ENCODE assay signal across 8 mouse cellular contexts in the genomic region with DNA sequence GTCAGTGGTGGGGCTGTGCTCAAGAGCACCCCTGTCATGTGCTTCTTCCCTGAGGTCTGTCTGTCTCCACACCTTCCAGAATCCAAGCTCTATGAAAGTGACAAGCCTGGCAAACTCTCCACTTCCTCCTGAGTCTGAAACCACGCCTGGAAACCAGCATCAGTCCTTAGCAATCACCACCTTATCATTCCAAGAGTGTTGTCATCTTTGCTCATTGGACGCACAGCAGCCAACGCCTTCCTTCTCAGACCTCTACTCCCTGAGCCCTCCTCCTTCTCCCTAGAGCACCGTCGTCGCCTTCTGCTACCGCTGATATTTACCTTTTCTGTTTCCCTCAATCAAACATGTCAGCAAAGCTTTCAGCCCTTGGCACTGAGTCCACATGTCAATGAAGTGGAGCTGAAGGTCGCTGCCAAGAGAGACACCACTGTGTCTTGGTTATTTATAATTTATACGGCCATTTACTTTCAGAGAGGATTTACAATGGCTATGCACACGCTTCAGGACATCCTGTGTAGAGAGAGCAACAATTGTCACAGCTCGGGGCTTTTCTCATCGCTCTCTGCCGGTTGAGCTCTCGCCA. TPM values are rescaled to one million over a fixed set of nuclear protein-coding genes. Genes with fewer than 3 reads are reported as not detected.
A peak's percentile ranks its signal among the peaks of the same experiment; 100 is the strongest.
DNase-seq lines count a peak whose midpoint lies in the region; ATAC-seq and TF ChIP-seq lines count a peak whose summit lies in the region.

No protein-coding gene starts in this region.

- peaks cover 0 to 6% of the 10 kb centered on the region in 2 experiments; a peak in 2 of 4 replicates for H3K36me3 ChIP-seq in MEL (ENCODE audit: control insufficient read depth in 1 of 2, insufficient read depth in 2 of 2, low read length in 2 of 2)
- H3K36me3 ChIP-seq in hindbrain, embryonic 16.5 days (ENCODE audit: control insufficient read depth, insufficient read depth, low read length) = no peaks in the 10 kb centered on the region

- H3K4me1 ChIP-seq in MEL (ENCODE audit: control insufficient read depth in 1 of 2, insufficient read depth in 2 of 2, low read length in 2 of 2) = peaks cover 5 to 9% of the 10 kb centered on the region in 2 experiments
- H3K4me1 ChIP-seq in cortical plate, adult 2 months (ENCODE audit: control insufficient read depth, insufficient read depth, low read length) = peaks cover 9% of the 10 kb centered on the region
- H3K4me1 ChIP-seq in hindbrain, embryonic 16.5 days (ENCODE audit: control insufficient read depth, insufficient read depth, low read depth, low read length) = peaks cover 25% of the 10 kb centered on the region

- peak overlapping the region; percentile 68 to 69 for H3K4me3 ChIP-seq in MEL (ENCODE audit: control insufficient read depth in 1 of 2, insufficient read depth in 1 of 2, low read depth in 2 of 2, low read length in 2 of 2)
- peak overlapping the region; percentile 73 for H3K4me3 ChIP-seq in cortical plate, adult 2 months (ENCODE audit: insufficient read depth, low read length)
- peak overlapping the region; percentile 93 for H3K4me3 ChIP-seq in hindbrain, embryonic 16.5 days (ENCODE audit: low read length)

- H3K27ac ChIP-seq in MEL (ENCODE audit: control insufficient read depth, low read depth, low read length) = peak overlapping the region; percentile 25; the same call in 1 of the 2 replicates
- H3K27ac ChIP-seq in cortical plate, adult 2 months (ENCODE audit: insufficient read depth, low read length) = no peak overlapping the region
- 0 out of 2 replicates have a peak overlapping the region, but pooled peaks have one; percentile 19 for H3K27ac ChIP-seq in hindbrain, embryonic 16.5 days (ENCODE audit: low read depth, low read length)

- TF ChIP-seq RAD21 in MEL (IDR thresholded peaks at IDR 0.05; ENCODE audit: low read depth, low read length) = no peak

- peak overlapping the region; percentile 70; the same call in 1 of the 2 replicates for H3K9ac ChIP-seq in MEL (ENCODE audit: control insufficient read depth, low read depth, low read length, poor library complexity, severe bottlenecking)
- peak overlapping the region; percentile 90 for H3K9ac ChIP-seq in hindbrain, embryonic 16.5 days (ENCODE audit: low read depth, low read length)

- TF ChIP-seq EP300 in MEL (IDR thresholded peaks at IDR 0.05; ENCODE audit: low read depth in 1 of 2, low read length in 2 of 2) = peak; percentile 33 to 42; a peak in 2 of 4 replicates

- H3K9me3 ChIP-seq in MEL (replicated peaks; ENCODE audit: insufficient read depth, low read length) = no peaks in the 10 kb centered on the region
- no peaks in the 10 kb centered on the region for H3K9me3 ChIP-seq in hindbrain, embryonic 16.5 days (ENCODE audit: control insufficient read depth, low read length)

- no peak for TF ChIP-seq CTCF in MEL (IDR thresholded peaks at IDR 0.05 in 2 of 3, conservative IDR thresholded peaks at IDR 0.05 in 1 of 3; ENCODE audit: control insufficient read depth in 1 of 3, insufficient read depth in 1 of 3, low read depth in 2 of 3, low read length in 3 of 3, poor library complexity in 1 of 3, severe bottlenecking in 1 of 3)
- TF ChIP-seq CTCF in cortical plate, adult 2 months (IDR thresholded peaks at IDR 0.05; ENCODE audit: extremely low read depth, insufficient read depth, low read length) = no peak

- peak overlapping the region; percentile 65 for H3K4me2 ChIP-seq in hindbrain, embryonic 16.5 days (ENCODE audit: low read length)

- DNase-seq in MEL (ENCODE audit: low read depth, low spot score) = peak; percentile 91
- DNase-seq in lung, postnatal 25 days (ENCODE audit: low spot score) = peak; percentile 32
- DNase-seq in left cerebral cortex, adult 11 months (ENCODE audit: low spot score) = no peak
- no peak for DNase-seq in right cerebral cortex, adult 18-20 months
- no peak for DNase-seq in adrenal gland, postnatal 14 days
- no peak for DNase-seq in frontal cortex, postnatal 25 days (ENCODE audit: low spot score in 2 of 2)

- no peaks in the 10 kb centered on the region; the same call in 1 of the 2 replicates for H3K79me2 ChIP-seq in MEL (ENCODE audit: control insufficient read depth, insufficient read depth, low read length, poor library complexity)

- ATAC-seq in hindbrain, embryonic 16.5 days = no peak

- 18% methylated on average over 14 of the region's 14 CpGs for WGBS in hindbrain, embryonic 16.5 days

- peak in 1 of 2 experiments; percentile 21; a peak in 1 of 4 replicates for TF ChIP-seq POLR2A in MEL (IDR thresholded peaks at IDR 0.05; ENCODE audit: control insufficient read depth in 1 of 2, insufficient read depth in 1 of 2, low read depth in 1 of 2, low read length in 2 of 2, poor library complexity in 1 of 2)
- peak; percentile 10; the same call in 1 of the 2 replicates for TF ChIP-seq POLR2A in cortical plate, adult 2 months (IDR thresholded peaks at IDR 0.05; ENCODE audit: extremely low read depth, insufficient read depth, low read length)

- no peaks in the 10 kb centered on the region for H3K27me3 ChIP-seq in MEL (ENCODE audit: control insufficient read depth in 1 of 2, insufficient read depth in 2 of 2, low read length in 2 of 2)
- no peaks in the 10 kb centered on the region for H3K27me3 ChIP-seq in hindbrain, embryonic 16.5 days (replicated peaks; ENCODE audit: control insufficient read depth, insufficient read depth, low read length)

TF ChIP-seq in MEL, 35 proteins besides CTCF, POLR2A, EP300 and RAD21 (continues in another document):
- TF ChIP-seq RCOR1 (IDR thresholded peaks at IDR 0.05; ENCODE audit: low read depth, low read length) = peak; percentile 53; the same call in 1 of the 2 replicates
- no peak for TF ChIP-seq CHD1 (IDR thresholded peaks at IDR 0.05; ENCODE audit: low read depth, low read length)
- no peak for TF ChIP-seq POLR2AphosphoS2 (IDR thresholded peaks at IDR 0.05; ENCODE audit: low read length)
- peak; percentile 60; the same call in 1 of the 2 replicates for TF ChIP-seq ELF1 (IDR thresholded peaks at IDR 0.05; ENCODE audit: low read depth, low read length)
- TF ChIP-seq NRF1 (IDR thresholded peaks at IDR 0.05; ENCODE audit: insufficient read depth, low read depth, low read length, poor library complexity, severe bottlenecking) = no peak
- peak; percentile 78 for TF ChIP-seq MAX (IDR thresholded peaks at IDR 0.05; ENCODE audit: low read length)
- 0 out of 2 replicates have a peak, but pooled peaks have one; percentile 27 for TF ChIP-seq TBP (IDR thresholded peaks at IDR 0.05; ENCODE audit: low read depth, low read length)
- TF ChIP-seq ZC3H11A (IDR thresholded peaks at IDR 0.05; ENCODE audit: low read depth, low read length) = no peak
- TF ChIP-seq MAZ (IDR thresholded peaks at IDR 0.05; ENCODE audit: low read depth, low read length) = no peak
- no peak for TF ChIP-seq MAFK (IDR thresholded peaks at IDR 0.05; ENCODE audit: borderline replicate concordance, low read depth, low read length)
- TF ChIP-seq MYC (IDR thresholded peaks at IDR 0.05; ENCODE audit: low read depth, low read length) = 0 out of 2 replicates have a peak, but pooled peaks have one; percentile 52
- TF ChIP-seq BHLHE40 (IDR thresholded peaks at IDR 0.05; ENCODE audit: borderline replicate concordance, low read depth, low read length) = no peak
- TF ChIP-seq GABPA (IDR thresholded peaks at IDR 0.05; ENCODE audit: low read depth, low read length) = no peak
- no peak for TF ChIP-seq ZKSCAN1 (IDR thresholded peaks at IDR 0.05; ENCODE audit: low read depth, low read length)
- TF ChIP-seq CHD2 (IDR thresholded peaks at IDR 0.05; ENCODE audit: low read length) = no peak
- peak; percentile 77 for TF ChIP-seq MXI1 (IDR thresholded peaks at IDR 0.05; ENCODE audit: low read depth, low read length)
- peak; percentile 90 for TF ChIP-seq SIN3A (IDR thresholded peaks at IDR 0.05; ENCODE audit: low read length)
- no peak; the same call in 1 of the 2 replicates for TF ChIP-seq KAT2A (conservative IDR thresholded peaks at IDR 0.05; ENCODE audit: low read depth, low read length)
- no peak for TF ChIP-seq ZNF384 (IDR thresholded peaks at IDR 0.05; ENCODE audit: low read depth, low read length)
- peak; percentile 60; the same call in 1 of the 2 replicates for TF ChIP-seq ETS1 (IDR thresholded peaks at IDR 0.05; ENCODE audit: low read depth, low read length)
- no peak for TF ChIP-seq NELFE (IDR thresholded peaks at IDR 0.05; ENCODE audit: low read depth, low read length)
- peak; percentile 73 for TF ChIP-seq GATA1 (IDR thresholded peaks at IDR 0.05; ENCODE audit: low read depth, low read length)
- no peak for TF ChIP-seq TAL1 (IDR thresholded peaks at IDR 0.05; ENCODE audit: low read length)
- TF ChIP-seq HCFC1 (IDR thresholded peaks at IDR 0.05; ENCODE audit: low read depth, low read length) = peak; percentile 53; the same call in 1 of the 2 replicates
- no peak for TF ChIP-seq USF2 (IDR thresholded peaks at IDR 0.05; ENCODE audit: borderline replicate concordance in 1 of 2, insufficient read depth in 1 of 2, low read depth in 1 of 2, low read length in 2 of 2)
- TF ChIP-seq POLR2AphosphoS5 (IDR thresholded peaks at IDR 0.05; ENCODE audit: borderline replicate concordance, low read depth, low read length) = no peak
- no peak for TF ChIP-seq MEF2A (IDR thresholded peaks at IDR 0.05; ENCODE audit: extremely low read depth, insufficient replicate concordance, low read depth, low read length, poor library complexity, severe bottlenecking)
- TF ChIP-seq E2F4 (IDR thresholded peaks at IDR 0.05; ENCODE audit: borderline replicate concordance, low read depth, low read length) = no peak
- no peak for TF ChIP-seq MYB (IDR thresholded peaks at IDR 0.05; ENCODE audit: low read depth, low read length)
- no peak for TF ChIP-seq SMC3 (IDR thresholded peaks at IDR 0.05; ENCODE audit: low read depth, low read length)
- TF ChIP-seq TCF12 (IDR thresholded peaks at IDR 0.05; ENCODE audit: low read depth, low read length) = no peak

RNA-seq across cellular contexts. Expression of a gene that starts 6.2 kb away (rescaled TPM):
- total RNA-seq in MEL (2012; rRNA removed) = 7.5 and 9.5 TPM in 2 replicates
- polyA plus RNA-seq in MEL (2012; ENCODE audit: insufficient read depth in 1 of 2, insufficient read length in 2 of 2, low read depth in 1 of 2, low replicate concordance in 2 of 2, missing spikeins in 1 of 2) = 10 to 100 TPM in 1 of 2 experiments, not detected in 1; 14.6 TPM
- polyA plus RNA-seq in cortical plate, adult 2 months (2012; rRNA removed) = 50.0 and 50.9 TPM in 2 replicates
- polyA plus RNA-seq in hindbrain, embryonic 16.5 days (2015; fragmentation: Nextera tagmentation; extraction: Ambion mirVana) = 75.7 and 85.5 TPM in 2 replicates
- total RNA-seq in adrenal gland, postnatal 14 days (2021) = 16.6 and 16.9 TPM in 2 replicates

RNA-seq across cellular contexts. Expression of a gene that starts 21.1 kb away (rescaled TPM):
- not detected in 2 replicates for total RNA-seq in MEL (2012; rRNA removed)
- polyA plus RNA-seq in MEL (2012; ENCODE audit: insufficient read depth in 1 of 2, insufficient read length in 2 of 2, low read depth in 1 of 2, low replicate concordance in 2 of 2, missing spikeins in 1 of 2) = not detected
- 0.38 and 1.5 TPM in 2 replicates for polyA plus RNA-seq in cortical plate, adult 2 months (2012; rRNA removed)
- 7.8 and 7.9 TPM in 2 replicates for polyA plus RNA-seq in hindbrain, embryonic 16.5 days (2015; fragmentation: Nextera tagmentation; extraction: Ambion mirVana)
- 0.34 and 0.70 TPM in 2 replicates for total RNA-seq in adrenal gland, postnatal 14 days (2021)

Comparison
In these comparisons a context has a peak if more than half of its experiments do, and no peak if none do; other contexts are left out.
1. DNase-seq: peak in MEL (single experiment) and lung, postnatal 25 days (single experiment); none in left cerebral cortex, adult 11 months (single experiment), right cerebral cortex, adult 18-20 months (single experiment), adrenal gland, postnatal 14 days (single experiment) and frontal cortex, postnatal 25 days (0 of 2).
2. Peak in every context shown above with its lines, with median percentiles within 50 percentile points of each other: H3K4me3 ChIP-seq.